Mouse (Mus musculus) spleen, adult 18-20 months (tissue): Measurements from ENCODE around the gene Dot1l.
"Not testable (repeated sequence)": the region's sequence is repeated elsewhere in the genome, so short reads cannot be mapped to it uniquely, and the experiment has no call there.

Source experiments
- DNase-seq, 2 experiments: peaks; one replicate each; pipeline ENCODE4 v3.0.0; 2022; ENCODE audit warnings: mixed read lengths in 2 of 2

The Dot1l gene

GRCm38 (mm10) chr10:80814800-80815199 is 59.8 kb downstream of the Dot1l start:
- DNase-seq: no peak

GRCm38 (mm10) chr10:80816303-80816702 is 61.3 kb downstream of the Dot1l start:
- DNase-seq: not testable (repeated sequence)

- no peak for DNase-seq
Observed at GRCm38 (mm10) chr10:80817164-80817563, 62.2 kb downstream of the Dot1l start.

GRCm38 (mm10) chr10:80817955-80818354 is 62.9 kb downstream of the Dot1l start:
- not testable (repeated sequence) for DNase-seq

GRCm38 (mm10) chr10:80818599-80819281 is 63.7 kb downstream of the Dot1l start:
- DNase-seq: no peak

GRCm38 (mm10) chr10:80819406-80819805 is 64.4 kb downstream of the Dot1l start:
- no peak for DNase-seq

- no peak for DNase-seq
Observed at GRCm38 (mm10) chr10:80821991-80822390, 67.0 kb downstream of the Dot1l start.

GRCm38 (mm10) chr10:80822528-80822927 is 67.5 kb downstream of the Dot1l start:
- no peak for DNase-seq

GRCm38 (mm10) chr10:80823316-80823715 is 68.3 kb downstream of the Dot1l start:
- DNase-seq: no peak

GRCm38 (mm10) chr10:80823847-80824643 is 69.0 kb downstream of the Dot1l start:
- peak in 1 of 2 experiments; percentile 32 for DNase-seq

- DNase-seq: no peak
Observed at GRCm38 (mm10) chr10:80824827-80825226, 69.8 kb downstream of the Dot1l start.

- peak; percentile 97 to 98 for DNase-seq
Observed at GRCm38 (mm10) chr10:80826151-80827062, 71.4 kb downstream of the Dot1l start, which contains the start of gene Oaz1. Oaz1 (plus strand) TSS chr10:80826656.

GRCm38 (mm10) chr10:80827063-80827869 is 72.3 kb downstream of the Dot1l start:
- DNase-seq: no peak

GRCm38 (mm10) chr10:80827870-80828420 is 72.9 kb downstream of the Dot1l start:
- no peak for DNase-seq

GRCm38 (mm10) chr10:80828587-80828986 is 73.6 kb downstream of the Dot1l start:
- DNase-seq: not testable (repeated sequence)

GRCm38 (mm10) chr10:80829359-80830278 is 74.6 kb downstream of the Dot1l start:
- DNase-seq: no peak

- peak in 1 of 2 experiments; percentile 45 for DNase-seq
Observed at GRCm38 (mm10) chr10:80831136-80831535, 76.1 kb downstream of the Dot1l start.

GRCm38 (mm10) chr10:80832818-80833217 is 77.8 kb downstream of the Dot1l start:
- DNase-seq: no peak

GRCm38 (mm10) chr10:80835617-80836016 is 80.6 kb downstream of the Dot1l start:
- DNase-seq: no peak

GRCm38 (mm10) chr10:80836949-80837379 is 82.0 kb downstream of the Dot1l start:
- no peak for DNase-seq
